Mouse (Mus musculus) lung, adult 2 months (tissue): ENCODE data around the gene 2310034G01Rik.

Experiments
- CTCF ChIP-seq: fragments of 200-500 bp; IDR thresholded peaks from 2 replicates; pipeline ENCODE4 v1.5.1; 2011; ENCODE audit warnings: mild to moderate bottlenecking, low read length, control low read depth; ENCODE audit not compliant: insufficient read depth
- POLR2A ChIP-seq: fragments of 200-500 bp; IDR thresholded peaks from 2 replicates; pipeline ENCODE4 v1.6.1; 2011; ENCODE audit warnings: low read depth, mild to moderate bottlenecking, control low read depth, low read length, borderline replicate concordance; ENCODE audit errors: extremely low read depth

- TF ChIP-seq CTCF (peak; percentile 80), POLR2A (no peak)
These were observed 19.1 kb upstream of the 2310034G01Rik start for GRCm38 (mm10) chr19:46369204-46369603.
